Mouse (Mus musculus) right cerebral cortex, postnatal 36 days (tissue): ENCODE data around the gene Samd10.

ENCODE experiments used
- DNase-seq, 2 experiments: peaks; one replicate each; pipeline ENCODE4 v3.0.0; 2022; ENCODE audit warnings: low spot score in 2 of 2, mixed read lengths in 1 of 2

Samd10 gene

DNA sequence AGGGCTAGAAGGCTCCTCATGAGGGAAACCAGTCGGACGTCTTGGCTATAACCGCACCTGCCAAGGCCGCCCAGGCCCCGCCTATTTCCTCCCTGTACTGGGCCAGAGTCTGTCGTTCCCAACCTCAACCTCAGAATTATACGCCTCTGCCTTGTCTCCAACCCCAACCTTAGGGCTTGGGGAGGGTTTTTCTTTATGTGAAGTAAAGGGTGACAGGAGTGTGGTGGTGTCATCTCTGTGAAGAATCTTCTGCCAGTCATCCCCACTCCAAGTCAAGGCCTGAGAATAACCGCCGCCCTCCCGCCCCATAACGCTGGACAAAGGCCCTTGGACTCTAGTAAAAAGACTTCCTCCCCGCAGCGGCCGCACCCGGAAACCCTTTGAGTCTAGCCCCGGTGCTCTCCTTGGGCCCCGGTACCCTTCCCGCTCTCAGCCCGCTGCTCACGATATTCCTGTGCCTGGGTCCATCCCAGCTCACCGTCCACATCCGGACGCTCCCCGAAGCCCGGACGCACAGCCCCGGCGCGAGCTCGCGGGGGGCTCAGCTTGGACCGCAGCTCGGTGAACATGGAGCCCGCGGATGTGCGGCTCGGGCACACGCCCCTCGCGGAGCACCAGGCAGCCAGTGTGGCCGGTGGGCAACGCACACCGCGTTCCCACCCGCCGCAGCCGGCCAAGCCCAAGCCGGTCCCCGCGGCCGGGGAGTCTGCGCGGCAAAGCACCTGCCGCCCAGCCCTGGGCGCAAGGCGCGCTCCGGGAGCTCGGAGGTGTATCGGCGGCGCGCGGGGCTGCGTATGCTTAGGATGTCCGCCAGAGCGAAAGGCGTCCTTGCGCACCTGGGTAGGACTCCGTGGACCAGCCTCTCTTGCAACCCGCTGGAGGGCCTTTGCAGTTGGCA is at the start of gene Samd10:
TSS of gene Samd10 (minus strand) at position 759 of the 898 bp plus-strand sequence.
- peak in 1 of 2 experiments; percentile 56 for DNase-seq

DNA sequence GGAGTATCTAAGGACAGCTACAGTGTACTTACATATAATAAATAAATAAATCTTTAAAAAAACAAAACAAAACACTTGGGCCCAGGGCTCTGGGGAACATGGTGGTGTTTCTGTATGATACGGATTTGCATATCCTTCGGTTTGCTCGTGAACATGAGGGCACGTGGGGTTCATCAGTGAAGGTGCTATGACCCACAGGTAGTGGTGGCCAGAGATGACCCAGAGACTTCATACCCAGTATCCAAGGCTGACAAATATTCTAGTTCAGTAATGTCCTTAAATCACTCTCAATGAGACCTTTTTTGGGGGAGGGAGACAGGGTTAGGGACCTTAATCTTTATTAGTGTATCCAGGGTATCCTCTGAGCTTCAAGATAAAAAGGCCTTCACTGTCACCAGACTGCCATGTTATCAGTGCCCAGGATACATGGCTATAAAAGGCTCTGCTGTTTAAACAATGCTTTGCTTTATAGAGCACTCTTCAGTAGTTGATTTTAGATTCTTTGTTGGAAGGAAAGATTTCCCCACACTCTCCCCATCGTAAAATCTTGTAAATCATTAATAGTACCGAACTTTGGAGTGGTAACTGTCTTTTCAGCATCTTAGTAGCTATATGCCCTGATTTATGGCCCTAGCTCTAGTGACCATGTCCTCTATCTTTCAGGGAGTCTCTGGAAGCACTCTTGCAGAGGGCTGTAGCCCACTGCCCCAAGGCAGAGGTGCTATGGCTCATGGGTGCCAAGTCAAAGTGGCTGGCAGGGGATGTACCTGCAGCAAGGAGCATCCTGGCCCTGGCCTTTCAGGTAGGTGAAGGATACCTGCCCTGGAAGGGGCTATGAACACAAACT is 47.8 kb upstream of the Samd10 start:
- DNase-seq = no peak

DNA sequence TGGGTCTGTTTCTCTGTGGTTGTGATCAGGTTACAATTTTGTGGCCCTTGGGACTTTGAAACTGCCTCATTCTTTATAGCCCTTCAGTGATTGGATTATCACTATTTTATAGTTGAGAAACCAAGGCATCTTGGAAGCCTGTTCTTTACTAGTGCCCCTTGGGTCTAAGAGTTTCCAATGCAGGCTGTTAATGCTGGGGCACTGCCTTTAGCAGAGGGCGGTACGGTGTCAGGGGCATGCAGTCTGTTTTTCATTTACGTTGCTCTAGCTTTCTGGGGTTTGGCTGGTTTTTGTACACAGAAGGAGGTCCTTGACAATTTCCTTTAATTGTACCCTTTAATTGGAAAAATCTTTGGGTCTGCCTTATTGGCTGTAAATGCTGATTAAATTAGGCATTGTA is 46.7 kb upstream of the Samd10 start:
- DNase-seq = no peak

DNA sequence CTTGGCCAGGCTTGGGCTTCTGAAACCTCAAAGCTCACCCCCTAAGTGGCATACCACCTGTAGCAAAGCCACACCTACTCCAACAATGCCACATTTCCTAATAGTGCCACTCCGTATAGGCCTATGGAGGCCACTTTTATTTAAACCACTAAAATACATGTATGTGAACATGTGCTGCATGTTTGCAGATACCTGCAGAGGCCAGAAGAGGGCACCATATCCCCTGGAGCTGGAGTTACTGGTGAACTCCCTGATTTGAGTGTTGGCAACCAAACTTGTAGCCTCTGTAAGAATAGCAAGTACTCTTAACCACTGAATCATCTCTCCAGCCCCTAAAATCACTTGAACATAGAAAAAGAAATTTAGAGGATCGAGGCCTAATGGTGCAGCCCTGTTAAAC is 45.3 kb upstream of the Samd10 start:
- DNase-seq = no peak

- no peak for DNase-seq
Observed at GRCm38 (mm10) chr2:181635865-181636264, 36.9 kb upstream of the Samd10 start.

DNA sequence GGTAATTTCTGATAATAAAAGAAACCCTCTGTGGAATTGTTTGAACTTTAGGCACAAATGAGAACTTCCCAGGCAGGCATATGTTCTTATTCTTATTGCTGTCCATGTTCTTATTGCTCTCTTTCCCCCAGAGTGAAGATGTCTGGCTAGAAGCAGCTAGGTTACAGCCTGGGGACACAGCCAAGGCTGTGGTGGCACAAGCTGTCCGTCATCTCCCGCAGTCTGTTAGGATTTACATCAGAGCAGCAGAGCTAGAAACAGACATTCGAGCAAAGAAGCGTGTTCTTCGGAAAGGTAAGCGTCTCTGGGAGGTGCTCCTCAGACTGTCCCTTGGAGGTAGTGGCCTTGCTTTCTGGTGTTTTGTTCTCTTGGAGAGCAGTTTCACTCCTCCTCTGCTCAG is 33.6 kb upstream of the Samd10 start:
- DNase-seq = no peak

DNA sequence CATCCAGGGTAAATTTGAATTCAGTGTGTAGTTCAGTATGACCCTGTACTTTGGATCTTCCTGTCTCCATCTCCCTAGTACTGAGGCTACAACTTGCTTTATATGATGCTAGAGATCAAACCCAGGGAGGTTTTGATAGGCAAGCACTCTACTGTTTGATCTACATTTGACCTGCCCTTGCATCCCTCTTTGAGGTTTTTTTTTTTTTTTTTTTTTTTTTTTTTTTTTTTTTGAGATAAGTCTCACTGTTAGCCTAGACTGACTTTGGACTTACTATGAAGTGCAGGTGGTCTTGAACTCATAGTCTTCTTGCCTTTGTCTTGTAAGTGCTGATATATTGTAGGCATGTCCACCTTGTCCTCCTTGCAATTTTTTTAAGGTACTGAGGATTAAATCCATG is 29.5 kb upstream of the Samd10 start:
- no peak for DNase-seq

DNA sequence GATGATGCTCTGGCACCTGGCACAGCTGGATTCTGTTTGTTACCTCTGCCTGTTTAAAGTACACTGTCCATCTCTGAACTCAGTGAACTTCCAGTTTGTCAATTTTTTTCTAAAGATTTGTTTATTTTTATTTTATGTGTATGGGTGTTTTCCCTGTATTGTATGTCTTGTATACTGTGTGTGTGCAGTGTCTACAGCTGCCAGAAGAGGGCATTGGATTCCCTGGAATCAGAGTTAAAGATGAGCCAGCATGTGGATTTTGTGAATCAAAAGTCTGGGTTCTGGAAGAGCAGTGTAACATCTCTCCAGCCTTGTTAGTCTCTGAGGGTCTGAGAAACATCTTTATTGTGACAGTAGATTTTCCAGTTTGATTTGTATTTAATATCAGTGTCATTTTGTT is 24.4 kb upstream of the Samd10 start:
- DNase-seq = no peak

DNA sequence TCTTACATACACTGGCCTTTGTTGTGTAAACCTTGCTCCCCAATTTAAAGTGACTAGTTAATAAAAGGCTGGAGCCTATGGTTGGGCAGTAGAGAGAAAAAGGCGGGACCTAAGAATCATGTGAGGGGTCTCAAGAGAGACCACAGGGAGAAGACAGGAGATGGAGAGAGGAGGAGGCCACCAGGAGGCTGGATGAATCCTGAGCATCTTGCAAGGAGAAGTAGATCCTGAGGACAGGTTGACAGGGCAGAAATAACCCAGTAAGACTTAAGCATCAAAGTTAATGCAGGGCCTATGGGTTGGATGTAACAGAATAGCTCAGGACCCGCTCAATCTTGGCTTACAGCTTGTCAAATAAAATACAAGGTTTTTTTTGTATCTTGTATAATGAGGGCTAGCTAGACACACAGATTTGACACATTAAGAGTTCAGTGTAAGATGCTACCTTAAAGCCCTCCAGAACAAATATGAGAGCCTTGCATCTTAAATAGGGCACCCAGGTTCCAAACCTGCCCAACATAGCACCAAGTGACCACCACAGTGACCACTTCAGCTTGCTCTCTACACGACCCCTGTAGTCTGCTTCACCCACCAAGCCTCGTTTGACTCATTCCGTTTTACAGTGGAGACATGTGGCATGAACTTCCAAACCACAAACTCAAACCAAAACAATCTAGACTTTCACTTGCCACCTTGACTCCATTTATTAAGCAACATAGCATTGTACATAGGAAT is 19.9 kb upstream of the Samd10 start:
- no peak for DNase-seq

DNA sequence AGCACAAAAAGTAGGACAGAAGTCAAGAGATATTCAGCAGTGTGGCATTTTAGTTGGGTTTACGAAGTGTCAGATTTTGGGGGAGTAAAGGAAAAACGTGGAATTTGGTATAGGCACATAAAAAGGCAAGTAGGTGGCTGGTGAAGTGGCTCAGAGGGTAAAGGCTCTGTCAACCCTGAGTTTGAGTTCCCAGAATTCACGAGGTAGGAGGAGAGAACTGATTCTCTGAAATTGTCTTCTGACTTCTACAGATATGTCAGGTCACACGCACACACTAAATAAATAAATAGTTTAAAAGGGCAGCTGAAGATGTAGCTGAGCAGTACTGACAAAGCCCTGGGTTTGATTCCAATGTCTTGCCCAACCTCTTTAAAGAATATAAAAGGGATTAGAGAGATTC is 3.4 kb upstream of the Samd10 start:
- DNase-seq = no peak

DNA sequence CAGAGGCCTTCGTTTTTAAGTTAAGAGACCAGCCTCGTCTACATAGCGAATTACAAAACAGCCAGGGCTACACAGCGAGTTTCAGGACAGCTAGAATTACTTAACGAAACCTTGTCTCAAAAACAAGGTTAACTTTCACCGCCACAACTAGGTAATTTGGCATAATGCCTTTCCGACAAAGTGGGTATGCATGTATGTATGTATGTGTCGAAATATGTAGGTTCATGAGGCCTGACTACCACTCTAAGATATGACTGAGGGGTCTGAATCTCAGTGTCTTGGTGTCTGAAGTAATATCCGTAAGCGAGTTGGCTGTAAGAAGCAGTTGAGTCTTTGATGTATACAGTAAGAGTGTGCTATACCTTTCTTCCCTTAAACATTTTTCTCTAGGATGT is 2.7 kb upstream of the Samd10 start:
- DNase-seq = no peak

DNA sequence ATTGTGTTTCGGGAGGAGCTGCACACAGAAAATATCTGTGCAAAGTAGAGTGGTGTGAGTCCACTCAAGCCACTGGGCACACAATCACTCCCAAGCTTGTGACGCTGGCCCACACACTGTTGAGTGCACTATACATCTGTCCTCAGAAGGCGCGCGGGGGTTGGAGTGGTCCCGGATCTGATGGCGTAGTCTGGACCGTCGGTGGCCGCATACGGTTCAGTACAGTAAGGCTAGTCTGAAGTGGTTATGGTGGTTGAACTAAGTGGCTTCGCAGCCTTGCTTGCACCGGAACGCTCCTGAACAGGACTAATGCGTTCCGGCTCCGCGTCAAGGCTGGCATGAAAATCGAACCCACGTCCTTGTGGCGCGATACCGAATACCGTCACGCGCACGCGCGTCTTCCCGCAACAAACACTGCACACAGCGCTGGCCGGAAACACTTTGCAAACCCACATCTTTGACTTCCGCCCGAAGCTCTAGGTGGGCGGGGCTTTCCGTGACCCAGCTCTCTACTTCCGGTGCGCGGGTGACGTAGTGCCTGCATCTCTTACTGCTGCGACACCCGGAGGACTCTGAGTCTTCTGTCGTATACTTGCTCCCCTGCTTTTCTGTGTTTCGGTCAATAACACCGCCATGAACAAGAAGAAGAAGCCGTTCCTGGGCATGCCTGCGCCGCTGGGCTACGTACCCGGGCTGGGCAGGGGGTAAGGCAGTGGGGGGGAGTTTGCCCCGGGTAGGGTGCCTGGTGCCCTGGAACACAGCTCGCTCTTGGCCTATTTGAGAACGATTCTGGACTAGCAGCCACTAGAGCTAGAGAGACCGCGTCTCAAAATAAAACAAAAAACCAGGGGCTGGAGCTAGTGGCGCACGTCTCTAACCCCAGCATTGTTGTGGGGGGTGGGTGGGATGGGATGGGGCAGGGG is 2.1 kb upstream of the Samd10 start:
- peak; percentile 98 for DNase-seq

GRCm38 (mm10) chr2:181600226-181600758 is 1.3 kb upstream of the Samd10 start:
- peak in 1 of 2 experiments; percentile 50 for DNase-seq

GRCm38 (mm10) chr2:181597378-181598061 is 1.5 kb downstream of the Samd10 start:
- DNase-seq = no peak

DNA sequence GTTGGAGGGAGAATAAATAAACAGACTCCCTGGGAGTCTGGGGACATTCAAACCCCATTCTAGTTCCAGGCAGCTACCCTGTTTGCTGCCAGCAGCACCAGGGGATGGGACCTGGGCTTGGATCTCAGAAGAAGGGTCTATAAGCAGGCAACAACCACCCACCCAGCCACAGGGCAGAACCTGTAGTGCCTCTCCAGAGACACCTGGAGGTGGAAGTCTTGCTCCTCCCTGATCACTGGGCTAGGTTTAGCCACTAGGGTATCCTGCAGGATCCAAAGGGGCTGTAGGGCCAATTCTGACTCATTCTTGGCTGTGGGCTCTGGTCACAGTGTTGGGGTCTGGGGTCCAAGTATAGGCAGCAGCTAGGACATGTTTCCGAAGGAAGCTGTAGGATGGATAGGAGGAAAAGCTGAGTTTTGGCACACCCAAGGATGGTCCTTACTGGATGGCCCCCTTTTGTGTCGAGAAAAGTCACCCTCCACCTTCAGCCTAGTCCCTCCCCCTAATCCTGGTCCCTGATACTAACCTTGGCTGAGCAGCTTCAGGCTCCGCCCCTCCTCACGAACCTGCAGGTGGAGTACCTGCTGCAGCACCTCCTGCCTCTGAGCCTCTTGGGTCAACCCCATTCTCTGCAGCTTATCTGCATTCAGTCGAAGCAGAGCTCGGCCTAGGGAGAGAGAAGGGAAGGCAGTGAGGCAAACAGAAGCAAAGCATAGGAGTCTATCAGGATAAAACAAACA is 2.6 kb downstream of the Samd10 start:
- no peak for DNase-seq

DNA sequence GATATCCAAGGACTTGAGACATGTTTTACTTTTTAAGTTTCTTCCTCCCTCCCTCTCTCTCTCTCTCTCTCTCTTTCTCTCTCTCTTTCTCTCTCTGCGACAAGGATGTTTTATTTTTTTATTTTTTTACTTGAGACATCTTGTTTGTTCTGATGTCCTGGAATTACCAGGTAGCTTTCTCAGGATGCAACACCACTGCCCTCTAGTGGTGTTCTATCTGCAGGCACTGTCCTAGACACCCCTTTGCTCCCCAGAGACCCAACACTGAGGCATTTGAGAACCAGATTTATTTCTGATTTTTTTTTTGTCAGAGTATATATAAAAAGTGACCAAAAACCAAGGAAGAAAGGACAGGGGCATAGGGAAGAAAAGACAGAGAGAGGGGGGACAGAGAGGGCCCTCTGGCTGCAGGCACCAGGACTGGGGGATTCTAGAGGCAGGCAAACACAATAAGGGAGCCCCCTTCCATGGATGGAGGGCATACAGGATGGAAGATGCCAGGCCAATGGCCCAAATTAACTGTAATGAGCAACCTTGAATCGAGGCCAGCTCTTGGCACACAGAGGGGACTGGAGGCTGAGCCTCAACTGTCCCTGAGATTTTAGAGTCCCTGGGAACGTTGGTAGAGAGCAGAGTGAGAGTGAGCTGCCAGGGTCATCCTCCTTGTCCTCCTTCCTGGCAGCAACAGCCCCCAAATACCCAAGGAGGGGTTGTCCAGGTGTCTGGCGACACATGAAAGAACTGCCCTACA is 3.9 kb downstream of the Samd10 start:
- no peak for DNase-seq

- DNase-seq = no peak
Observed at GRCm38 (mm10) chr2:181593937-181594336, 5.1 kb downstream of the Samd10 start.

GRCm38 (mm10) chr2:181593042-181593421 is 6.0 kb downstream of the Samd10 start:
- DNase-seq = no peak
